Comparison of ENCODE assay signal across 8 mouse cellular contexts in genomic region chr11:117385331-117386103, GRCm38 (mm10).
DNase-seq lines count a peak whose midpoint lies in the region; ATAC-seq and TF ChIP-seq lines count a peak whose summit lies in the region.
"Had no signal": no experiment of that assay in that cellular context is flagged by ENCODE, and none has a peak within 500 bp of the region (broad histone marks: within the 10 kb centered on the region; RNA-seq: fewer than 3 reads in every experiment).

No protein-coding gene starts in this region.

- H3K4me1 ChIP-seq in hindbrain, embryonic 16.5 days (ENCODE audit: control insufficient read depth, insufficient read depth, low read depth, low read length): peaks cover 4% of the 10 kb centered on the region; the same call in 1 of the 2 replicates
- peaks cover 36% of the 10 kb centered on the region for H3K4me1 ChIP-seq in hindbrain, embryonic 10.5 days (replicated peaks)
- H3K4me1 ChIP-seq in CH12.LX (ENCODE audit: control insufficient read depth in 1 of 2, insufficient read depth in 2 of 2) (peaks cover 3 to 12% of the 10 kb centered on the region in 2 experiments; a peak in 2 of 4 replicates), MEL (ENCODE audit: control insufficient read depth in 1 of 2, insufficient read depth in 2 of 2, low read length in 2 of 2) (peaks cover 0 to 3% of the 10 kb centered on the region in 2 experiments; a peak in 1 of 4 replicates)
- peaks cover 27% of the 10 kb centered on the region for H3K4me1 ChIP-seq in limb, embryonic 13.5 days

- TF ChIP-seq EP300 in CH12.LX (IDR thresholded peaks at IDR 0.05; ENCODE audit: low read length): no peak
- no peak for TF ChIP-seq EP300 in MEL (IDR thresholded peaks at IDR 0.05; ENCODE audit: low read depth in 1 of 2, low read length in 2 of 2)

- DNase-seq in hindbrain, embryonic 10.5 days (ENCODE audit: low spot score): no peak
- DNase-seq in CH12.LX (ENCODE audit: extremely low read depth) (no peak), MEL (ENCODE audit: low read depth, low spot score) (no peak)
- DNase-seq in thymus, postnatal 0 days (ENCODE audit: low spot score): no peak

- H3K9ac ChIP-seq in hindbrain, embryonic 16.5 days (ENCODE audit: low read depth, low read length): no peak overlapping the region
- no peak overlapping the region for H3K9ac ChIP-seq in CH12.LX (ENCODE audit: insufficient read depth, low read depth)
- no peak overlapping the region for H3K9ac ChIP-seq in MEL (ENCODE audit: control insufficient read depth, low read depth, low read length, poor library complexity, severe bottlenecking)
- no peak overlapping the region for H3K9ac ChIP-seq in limb, embryonic 13.5 days

- no peaks in the 10 kb centered on the region; the same call in 1 of the 2 replicates for H3K27me3 ChIP-seq in hindbrain, embryonic 16.5 days (replicated peaks; ENCODE audit: control insufficient read depth, insufficient read depth, low read length)
- peaks cover 71% of the 10 kb centered on the region for H3K27me3 ChIP-seq in hindbrain, embryonic 10.5 days (ENCODE audit: insufficient read depth, poor library complexity, severe bottlenecking)
- H3K27me3 ChIP-seq in CH12.LX (replicated peaks) (peaks cover 21% of the 10 kb centered on the region), MEL (ENCODE audit: control insufficient read depth in 1 of 2, insufficient read depth in 2 of 2, low read length in 2 of 2) (peaks cover 0 to 5% of the 10 kb centered on the region in 2 experiments)
- peaks cover 39% of the 10 kb centered on the region for H3K27me3 ChIP-seq in limb, embryonic 13.5 days

- H3K4me3 ChIP-seq in hindbrain, embryonic 16.5 days (ENCODE audit: low read length): no peak overlapping the region
- H3K4me3 ChIP-seq in hindbrain, embryonic 10.5 days: no peak overlapping the region
- H3K4me3 ChIP-seq in CH12.LX (replicated peaks in 1 of 3; ENCODE audit: low read depth in 2 of 3, low read length in 2 of 3, poor library complexity in 1 of 3): no peak overlapping the region
- no peak overlapping the region for H3K4me3 ChIP-seq in MEL (ENCODE audit: control insufficient read depth in 1 of 2, insufficient read depth in 1 of 2, low read depth in 2 of 2, low read length in 2 of 2)
- H3K4me3 ChIP-seq in limb, embryonic 13.5 days: 0 out of 2 replicates have a peak overlapping the region, but pooled peaks have one; percentile 5

- no peaks in the 10 kb centered on the region for H3K36me3 ChIP-seq in hindbrain, embryonic 16.5 days (ENCODE audit: control insufficient read depth, insufficient read depth, low read length)
- no peaks in the 10 kb centered on the region for H3K36me3 ChIP-seq in hindbrain, embryonic 10.5 days
- no peaks in the 10 kb centered on the region for H3K36me3 ChIP-seq in CH12.LX (replicated peaks in 1 of 2; ENCODE audit: control insufficient read depth in 1 of 2, insufficient read depth in 1 of 2, low read length in 1 of 2)
- no peaks in the 10 kb centered on the region for H3K36me3 ChIP-seq in MEL (ENCODE audit: control insufficient read depth in 1 of 2, insufficient read depth in 2 of 2, low read length in 2 of 2)
- H3K36me3 ChIP-seq in limb, embryonic 13.5 days: no peaks in the 10 kb centered on the region

- in situ Hi-C loops in CH12.LX (cut with MboI; ENCODE audit: low pct_ligation_motif_present, low pct_unique_long_range_greater_than_20kb, low sequenced_read_pairs): loop anchor here (5.0 kb wide), 1 partner anchor 412 kb away; the partner anchor contains the start of gene 6030468B19Rik

- 35% methylated on average over 15 of the region's 15 CpGs for WGBS in hindbrain, embryonic 16.5 days
- 63% methylated on average over 15 of the region's 15 CpGs for WGBS in hindbrain, embryonic 10.5 days
- WGBS in limb, embryonic 13.5 days: 37% methylated on average over 15 of the region's 15 CpGs

- no peak overlapping the region for H3K27ac ChIP-seq in hindbrain, embryonic 16.5 days (ENCODE audit: low read depth, low read length)
- no peak overlapping the region for H3K27ac ChIP-seq in hindbrain, embryonic 10.5 days
- H3K27ac ChIP-seq in CH12.LX (ENCODE audit: insufficient read depth, low read depth) (no peak overlapping the region), MEL (ENCODE audit: control insufficient read depth, low read depth, low read length) (no peak overlapping the region)
- H3K27ac ChIP-seq in limb, embryonic 13.5 days: no peak overlapping the region
- H3K27ac ChIP-seq: macrophage had no signal

- TF ChIP-seq POLR2A in CH12.LX (IDR thresholded peaks at IDR 0.05; ENCODE audit: low read depth, low read length) (no peak), MEL (IDR thresholded peaks at IDR 0.05; ENCODE audit: control insufficient read depth in 1 of 2, insufficient read depth in 1 of 2, low read depth in 1 of 2, low read length in 2 of 2, poor library complexity in 1 of 2) (no peak)

- TF ChIP-seq RAD21 in CH12.LX (IDR thresholded peaks at IDR 0.05; ENCODE audit: low read depth, low read length) (no peak), MEL (IDR thresholded peaks at IDR 0.05; ENCODE audit: low read depth, low read length) (no peak)

- TF ChIP-seq CTCF in CH12.LX (conservative IDR thresholded peaks at IDR 0.05 in 1 of 2, IDR thresholded peaks at IDR 0.05 in 1 of 2; ENCODE audit: low read depth in 2 of 2, low read length in 2 of 2) (no peak), MEL (IDR thresholded peaks at IDR 0.05 in 2 of 3, conservative IDR thresholded peaks at IDR 0.05 in 1 of 3; ENCODE audit: control insufficient read depth in 1 of 3, insufficient read depth in 1 of 3, low read depth in 2 of 3, low read length in 3 of 3, poor library complexity in 1 of 3, severe bottlenecking in 1 of 3) (no peak)

- dilution Hi-C loops in CH12.LX (cut with MboI; ENCODE audit: extremely low pct_ligation_motif_present, extremely low pct_unique_long_range_greater_than_20kb, low sequenced_read_pairs): no loop called here

- H3K79me2 ChIP-seq in CH12.LX (replicated peaks; ENCODE audit: control insufficient read depth, extremely low read depth, insufficient read depth, poor library complexity, severe bottlenecking): no peaks in the 10 kb centered on the region
- H3K79me2 ChIP-seq in MEL (ENCODE audit: control insufficient read depth, insufficient read depth, low read length, poor library complexity): no peaks in the 10 kb centered on the region

- H3K4me2 ChIP-seq in hindbrain, embryonic 16.5 days (ENCODE audit: low read length): peak overlapping the region; percentile 31
- H3K4me2 ChIP-seq in CH12.LX (ENCODE audit: insufficient read depth, low read depth, poor library complexity, severe bottlenecking): no peak overlapping the region
- H3K4me2 ChIP-seq in limb, embryonic 13.5 days (replicated peaks): peak overlapping the region; percentile 38

- no peak for ATAC-seq in hindbrain, embryonic 16.5 days
- no peak for ATAC-seq in limb, embryonic 13.5 days (ENCODE audit: low FRiP score, low read depth)
- ATAC-seq in CD4-positive, CD25-positive, alpha-beta regulatory T cell, adult 4 months: no peak

- no peaks in the 10 kb centered on the region for H3K9me3 ChIP-seq in hindbrain, embryonic 16.5 days (ENCODE audit: control insufficient read depth, low read length)
- H3K9me3 ChIP-seq in hindbrain, embryonic 10.5 days: no peaks in the 10 kb centered on the region
- H3K9me3 ChIP-seq in CH12.LX (replicated peaks; ENCODE audit: low read length) (peaks cover 3% of the 10 kb centered on the region), MEL (replicated peaks; ENCODE audit: insufficient read depth, low read length) (no peaks in the 10 kb centered on the region)
- no peaks in the 10 kb centered on the region for H3K9me3 ChIP-seq in limb, embryonic 13.5 days

TF ChIP-seq in CH12.LX, 34 proteins besides CTCF, POLR2A, EP300 and RAD21:
- TF ChIP-seq NELFE (IDR thresholded peaks at IDR 0.05; ENCODE audit: low read depth, low read length) (no peak), ZNF384 (IDR thresholded peaks at IDR 0.05; ENCODE audit: low read depth, low read length) (peak; percentile 62)

TF ChIP-seq in MEL, 35 proteins besides CTCF, POLR2A, EP300 and RAD21:
- no peak for TF ChIP-seq SIN3A (IDR thresholded peaks at IDR 0.05; ENCODE audit: low read length)
- TF ChIP-seq MYC (IDR thresholded peaks at IDR 0.05; ENCODE audit: low read depth, low read length): no peak
- TF ChIP-seq MEF2A (IDR thresholded peaks at IDR 0.05; ENCODE audit: extremely low read depth, insufficient replicate concordance, low read depth, low read length, poor library complexity, severe bottlenecking): no peak
- TF ChIP-seq CHD1 (IDR thresholded peaks at IDR 0.05; ENCODE audit: low read depth, low read length): no peak
- no peak for TF ChIP-seq USF1 (IDR thresholded peaks at IDR 0.05; ENCODE audit: low read depth, low read length)
- TF ChIP-seq ZNF384 (IDR thresholded peaks at IDR 0.05; ENCODE audit: low read depth, low read length): peak; percentile 65
- TF ChIP-seq JUND (IDR thresholded peaks at IDR 0.05; ENCODE audit: low read depth, low read length): no peak
- TF ChIP-seq ELF1 (IDR thresholded peaks at IDR 0.05; ENCODE audit: low read depth, low read length): no peak
- TF ChIP-seq GATA1 (IDR thresholded peaks at IDR 0.05; ENCODE audit: low read depth, low read length): no peak
